Mouse (Mus musculus) right cerebral cortex, postnatal 4 days (tissue): ENCODE measurements around the gene D930048N14Rik.

ENCODE experiments used
- DNase-seq: peaks from one replicate; pipeline ENCODE4 v3.0.0-alpha.2; 2022

The D930048N14Rik gene

GRCm38 (mm10) chr11:51707080-51707479 lies 56.3 kb downstream of the D930048N14Rik start:
- DNase-seq, result no peak
